Mouse (Mus musculus) layer of hippocampus, adult 9-10 months (tissue): Measurements from ENCODE around the gene Dlgap3.

Experiments used
- DNase-seq: peaks from one replicate; pipeline ENCODE4 v3.0.0; 2022; ENCODE audit warnings: low spot score

Dlgap3 gene

GRCm38 (mm10) chr4:127261601-127262000, 92.6 kb downstream of the Dlgap3 start:
- no peak for DNase-seq

DNA sequence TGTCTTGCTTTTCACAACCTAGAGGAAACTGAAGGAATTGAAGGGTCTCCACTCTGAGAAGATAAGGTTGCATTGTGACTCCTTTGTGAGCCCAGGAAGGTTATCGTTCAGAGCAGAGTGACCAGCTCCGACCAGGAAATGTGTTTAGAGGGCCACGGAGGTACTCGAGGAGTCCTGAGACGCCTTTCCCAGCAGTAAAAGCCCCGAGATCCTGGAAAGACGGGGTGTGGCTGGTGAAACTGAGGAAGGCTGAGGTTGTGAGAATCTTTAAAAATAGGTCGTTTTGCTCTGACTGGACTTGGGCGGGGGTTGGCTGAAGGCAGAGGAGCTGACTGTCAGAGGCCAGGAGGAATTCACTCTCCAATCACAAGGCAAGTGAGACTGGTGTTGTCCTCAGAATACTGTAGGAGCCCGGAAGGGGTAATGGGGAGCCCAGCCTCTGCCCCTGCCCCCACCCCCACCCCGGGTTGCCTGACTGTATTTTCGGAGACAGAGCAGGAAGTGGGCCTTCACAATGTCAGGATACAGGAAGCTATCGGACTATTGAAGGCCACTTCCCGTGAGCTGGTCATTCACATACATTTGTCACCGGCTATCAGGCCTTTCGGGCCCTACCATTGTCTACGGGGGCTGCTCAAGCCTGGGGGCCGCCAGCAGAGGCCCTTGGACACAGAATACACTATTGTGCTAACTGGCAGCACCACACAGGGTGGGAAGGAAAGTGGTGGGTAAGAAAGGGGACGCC, 94.6 kb downstream of the Dlgap3 start:
- no peak for DNase-seq

DNA sequence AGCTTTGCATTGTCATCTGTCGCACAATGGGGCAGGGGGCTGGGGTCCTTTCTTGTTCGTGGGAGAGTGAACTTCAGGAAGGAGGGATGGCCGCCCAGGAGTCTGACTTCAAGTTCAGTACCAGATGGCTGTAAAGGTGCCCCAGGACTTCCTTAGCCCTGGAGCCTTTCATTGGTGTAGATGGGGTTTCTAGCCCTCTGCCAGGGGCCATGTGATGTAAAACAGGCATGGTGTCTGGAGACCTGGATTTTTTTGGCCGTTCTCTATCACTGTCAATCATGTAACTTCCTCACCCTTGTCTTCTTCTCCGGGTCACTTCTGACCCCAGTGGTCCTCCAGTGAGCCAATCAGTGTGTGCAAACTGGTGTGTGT, 95.2 kb downstream of the Dlgap3 start:
- DNase-seq, result no peak

GRCm38 (mm10) chr4:127278451-127279001, 109.5 kb downstream of the Dlgap3 start:
- no peak for DNase-seq

- DNase-seq, result no peak
These were observed 110.2 kb downstream of the Dlgap3 start for GRCm38 (mm10) chr4:127279241-127279640.
